Mouse (Mus musculus) bone marrow, adult 2 months (tissue): ENCODE measurements around the gene Pde3a.

Experiments
- CTCF ChIP-seq: fragments of 200-500 bp; IDR thresholded peaks from 2 replicates; pipeline ENCODE4 v1.5.1; 2011; ENCODE audit warnings: low read length, control low read depth; ENCODE audit not compliant: control insufficient read depth, insufficient read depth
- POLR2A ChIP-seq: fragments of 200-500 bp; IDR thresholded peaks from 2 replicates; pipeline ENCODE4 v1.6.1; 2011; ENCODE audit warnings: low read depth, mild to moderate bottlenecking, control low read depth, low read length, borderline replicate concordance; ENCODE audit not compliant: control insufficient read depth

DNA sequence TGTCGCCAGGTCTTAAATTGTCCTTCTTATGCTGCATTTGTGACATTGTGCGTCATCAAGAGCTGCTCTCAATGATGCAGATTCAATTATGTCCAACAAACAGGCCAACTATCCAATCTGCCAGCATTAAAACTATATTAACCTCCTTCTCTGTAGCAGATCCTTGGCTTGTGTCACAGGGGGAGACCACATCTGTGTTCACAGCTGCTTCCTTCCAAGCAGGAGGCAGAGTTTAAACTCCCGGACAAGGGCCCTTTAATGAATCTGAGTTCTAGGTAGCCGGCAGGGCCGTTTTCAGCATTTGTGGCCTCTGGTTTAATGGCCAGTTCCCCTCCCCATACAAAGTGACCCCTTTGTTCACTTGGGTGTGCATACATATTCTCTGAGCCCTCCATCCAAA is 118.0 kb downstream of the Pde3a start:
- TF ChIP-seq CTCF (no peak), POLR2A (no peak)
